Mouse (Mus musculus): ENCODE measurements at regions not wholly inside any gene's neighbourhood (a gene's known extent, or its start where the extent isn't known, plus 50 kb on each side); places are given as distances from the start of the nearest gene placed in this dataset.

- TF ChIP-seq E2F4 (IDR thresholded peaks at IDR 0.05; ENCODE audit: borderline replicate concordance, low read depth, low read length) (no peak), POLR2A (IDR thresholded peaks at IDR 0.05; ENCODE audit: control insufficient read depth in 1 of 2, insufficient read depth in 1 of 2, low read depth in 1 of 2, low read length in 2 of 2, poor library complexity in 1 of 2) (no peak)
Observed at GRCm38 (mm10) chr8:113523561-113523960, 111.8 kb upstream of the Mon1b start.
